Mouse (Mus musculus) ES-Bruce4 (cell line): ENCODE data around the gene Mto1.

Source experiments
- CTCF ChIP-seq: IDR thresholded peaks from one replicate; pipeline ENCODE4 v1.8.1; 2011; ENCODE audit warnings: low read depth, low read length
- POLR2A ChIP-seq: IDR thresholded peaks from one replicate; pipeline ENCODE4 v1.8.1; 2011; ENCODE audit warnings: low read length; ENCODE audit not compliant: insufficient read depth

DNA sequence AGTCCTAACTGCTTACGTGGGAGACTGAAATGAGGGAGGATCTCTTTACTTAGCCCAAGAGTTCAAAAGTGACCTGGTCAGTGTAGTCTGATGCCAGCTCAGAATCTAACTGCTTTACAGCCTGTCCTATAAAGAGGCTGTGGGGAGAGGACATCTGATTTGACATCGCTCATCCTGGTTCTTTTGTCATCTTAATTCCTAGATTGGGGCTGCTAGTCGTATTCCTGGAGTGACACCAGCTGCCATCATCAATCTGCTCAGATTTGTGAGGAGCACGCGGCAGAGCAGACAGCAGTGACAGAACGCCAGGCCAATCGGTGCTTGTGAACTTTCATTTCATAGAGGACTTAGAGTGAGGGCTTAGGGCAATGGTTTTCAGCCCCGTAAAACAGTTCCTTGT, 25.6 kb downstream of the Mto1 start:
- TF ChIP-seq CTCF = no peak
- TF ChIP-seq POLR2A = no peak
